Mouse (Mus musculus) midbrain, embryonic 13.5 days (tissue): ENCODE measurements around the gene Ar. TPM values are rescaled to one million over a fixed set of nuclear protein-coding genes. Genes with fewer than 3 reads are reported as not detected.

Source experiments
- ATAC-seq: fragments of 200-750 bp; cut with Nextera tagmentation; 2 replicates; pipeline ENCODE4 v1.8.0; 2017; ENCODE audit warnings: mild to moderate bottlenecking, moderate TSS enrichment, moderate library complexity
- H3K27ac ChIP-seq: fragments of 300-500 bp; sonication (generic); 2 replicates; pipeline ENCODE4 v1.5.1; 2015; ENCODE audit warnings: inconsistent platforms, mild to moderate bottlenecking, moderate library complexity
- H3K27me3 ChIP-seq: fragments of 300-500 bp; sonication (generic); 2 replicates; pipeline ENCODE4 v1.6.1; 2015; ENCODE audit warnings: mild to moderate bottlenecking, inconsistent platforms
- H3K36me3 ChIP-seq: fragments of 300-500 bp; sonication (generic); 2 replicates; pipeline ENCODE4 v1.6.1; 2015; ENCODE audit warnings: mild to moderate bottlenecking, inconsistent platforms
- H3K4me1 ChIP-seq: fragments of 300-500 bp; sonication (generic); replicated peaks from 2 replicates; pipeline ENCODE4 v1.6.1; 2015; ENCODE audit warnings: inconsistent platforms
- H3K4me2 ChIP-seq: fragments of 300-500 bp; sonication (generic); replicated peaks from 2 replicates; pipeline ENCODE4 v1.6.1; 2015; ENCODE audit warnings: moderate library complexity, mild to moderate bottlenecking, inconsistent platforms
- H3K4me3 ChIP-seq: fragments of 300-500 bp; sonication (generic); replicated peaks from 2 replicates; pipeline ENCODE4 v1.5.1; 2015; ENCODE audit warnings: mild to moderate bottlenecking, inconsistent platforms
- H3K9ac ChIP-seq: fragments of 300-500 bp; sonication (generic); replicated peaks from 2 replicates; pipeline ENCODE4 v1.6.1; 2015; ENCODE audit warnings: mild to moderate bottlenecking, inconsistent platforms
- H3K9me3 ChIP-seq: fragments of 300-500 bp; sonication (generic); 2 replicates; pipeline ENCODE4 v1.6.1; 2016; ENCODE audit warnings: mild to moderate bottlenecking, inconsistent platforms
- WGBS: fragments of 180-500 bp; shearing (Covaris S2); methylation state at CpG from one replicate; pipeline ENCODE4 v1.1.7; 2015; 5-methylcytosine and 5-hydroxymethylcytosine counted together
- polyA plus RNA-seq: library from polyadenylated mRNA; unstranded; fragments of >200 nt; fragmentation: Nextera tagmentation; extraction: Ambion mirVana; gene quantifications from 2 replicates; pipeline ENCODE4 v1.2.1, GENCODE M21; 2015

Gene Ar
- polyA plus RNA-seq = 0.06 and 0.08 TPM in 2 replicates

- Histone ChIP-seq H3K4me3 (peak within 1 kb of the TSS; percentile 45), H3K9ac (peak within 1 kb of the TSS; percentile 52; the same call in 1 of the 2 replicates), H3K27ac (no peak within 1 kb of the TSS), H3K4me2 (peak within 1 kb of the TSS; percentile 75), H3K27me3 (peaks cover 55% of the 10 kb centered on the region), H3K9me3 (no peaks in the 10 kb centered on the region), H3K4me1 (peaks cover 16% of the 10 kb centered on the region), H3K36me3 (no peaks in the 10 kb centered on the region)
- 21% methylated on average over 20 of the region's 27 CpGs for WGBS
- peak; percentile 49 for ATAC-seq
Observed at GRCm38 (mm10) chrX:98148531-98149342, at the start of gene Ar. Gene Ar (plus strand): TSS chrX:98148769.

DNA sequence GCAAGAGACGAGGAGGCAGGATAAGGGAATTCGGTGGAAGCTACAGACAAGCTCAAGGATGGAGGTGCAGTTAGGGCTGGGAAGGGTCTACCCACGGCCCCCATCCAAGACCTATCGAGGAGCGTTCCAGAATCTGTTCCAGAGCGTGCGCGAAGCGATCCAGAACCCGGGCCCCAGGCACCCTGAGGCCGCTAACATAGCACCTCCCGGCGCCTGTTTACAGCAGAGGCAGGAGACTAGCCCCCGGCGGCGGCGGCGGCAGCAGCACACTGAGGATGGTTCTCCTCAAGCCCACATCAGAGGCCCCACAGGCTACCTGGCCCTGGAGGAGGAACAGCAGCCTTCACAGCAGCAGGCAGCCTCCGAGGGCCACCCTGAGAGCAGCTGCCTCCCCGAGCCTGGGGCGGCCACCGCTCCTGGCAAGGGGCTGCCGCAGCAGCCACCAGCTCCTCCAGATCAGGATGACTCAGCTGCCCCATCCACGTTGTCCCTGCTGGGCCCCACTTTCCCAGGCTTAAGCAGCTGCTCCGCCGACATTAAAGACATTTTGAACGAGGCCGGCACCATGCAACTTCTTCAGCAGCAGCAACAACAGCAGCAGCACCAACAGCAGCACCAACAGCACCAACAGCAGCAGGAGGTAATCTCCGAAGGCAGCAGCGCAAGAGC lies 1.3 kb downstream of the Ar start:
- Histone ChIP-seq H3K9ac (peak overlapping the region; percentile 52; the same call in 1 of the 2 replicates), H3K9me3 (no peaks in the 10 kb centered on the region), H3K4me1 (peaks cover 16% of the 10 kb centered on the region), H3K4me2 (peak overlapping the region; percentile 75), H3K27me3 (peaks cover 55% of the 10 kb centered on the region), H3K27ac (no peak overlapping the region), H3K4me3 (peak overlapping the region; percentile 45), H3K36me3 (no peaks in the 10 kb centered on the region)
- WGBS = 21% methylated on average over 29 of the region's 30 CpGs
- ATAC-seq = peak; percentile 75

DNA sequence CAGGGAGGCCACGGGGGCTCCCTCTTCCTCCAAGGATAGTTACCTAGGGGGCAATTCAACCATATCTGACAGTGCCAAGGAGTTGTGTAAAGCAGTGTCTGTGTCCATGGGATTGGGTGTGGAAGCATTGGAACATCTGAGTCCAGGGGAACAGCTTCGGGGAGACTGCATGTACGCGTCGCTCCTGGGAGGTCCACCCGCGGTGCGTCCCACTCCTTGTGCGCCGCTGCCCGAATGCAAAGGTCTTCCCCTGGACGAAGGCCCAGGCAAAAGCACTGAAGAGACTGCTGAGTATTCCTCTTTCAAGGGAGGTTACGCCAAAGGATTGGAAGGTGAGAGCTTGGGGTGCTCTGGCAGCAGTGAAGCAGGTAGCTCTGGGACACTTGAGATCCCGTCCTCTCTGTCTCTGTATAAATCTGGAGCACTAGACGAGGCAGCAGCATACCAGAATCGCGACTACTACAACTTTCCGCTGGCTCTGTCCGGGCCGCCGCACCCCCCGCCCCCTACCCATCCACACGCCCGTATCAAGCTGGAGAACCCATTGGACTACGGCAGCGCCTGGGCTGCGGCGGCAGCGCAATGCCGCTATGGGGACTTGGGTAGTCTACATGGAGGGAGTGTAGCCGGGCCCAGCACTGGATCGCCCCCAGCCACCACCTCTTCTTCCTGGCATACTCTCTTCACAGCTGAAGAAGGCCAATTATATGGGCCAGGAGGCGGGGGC lies 2.0 kb downstream of the Ar start:
- peak overlapping the region; percentile 75 for H3K4me2 ChIP-seq
- H3K27me3 ChIP-seq = peaks cover 55% of the 10 kb centered on the region
- peak overlapping the region; percentile 45 for H3K4me3 ChIP-seq
- H3K9ac ChIP-seq = 0 out of 2 replicates have a peak overlapping the region, but pooled peaks have one; percentile 52
- no peaks in the 10 kb centered on the region for H3K9me3 ChIP-seq
- peak; percentile 74 for ATAC-seq
- no peak overlapping the region for H3K27ac ChIP-seq
- no peaks in the 10 kb centered on the region for H3K36me3 ChIP-seq
- 34% methylated on average over 28 of the region's 33 CpGs for WGBS
- H3K4me1 ChIP-seq = peaks cover 16% of the 10 kb centered on the region

DNA sequence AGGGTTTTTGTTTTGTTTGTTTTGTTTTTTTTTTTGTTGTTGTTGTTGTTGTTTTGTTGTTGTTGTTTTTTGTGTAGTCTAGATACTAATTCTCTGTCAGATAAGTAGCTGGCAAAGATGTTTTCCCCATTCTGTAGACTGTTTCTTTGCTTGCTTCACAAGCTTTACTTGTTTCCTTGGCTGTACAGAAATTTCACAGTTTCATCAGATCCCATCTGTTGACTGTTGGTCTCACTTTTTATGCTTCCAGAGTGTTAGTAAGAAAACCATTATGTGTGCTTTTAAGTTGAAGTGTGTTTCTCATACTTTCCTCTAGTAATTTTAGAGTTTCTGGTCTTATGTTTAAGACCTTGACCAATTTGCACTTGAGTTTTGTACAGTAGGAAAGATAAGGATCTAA lies 41.2 kb downstream of the Ar start:
- Histone ChIP-seq H3K4me1 (no peaks in the 10 kb centered on the region), H3K9me3 (no peaks in the 10 kb centered on the region), H3K4me2 (no peak overlapping the region), H3K27ac (no peak overlapping the region), H3K27me3 (no peaks in the 10 kb centered on the region), H3K4me3 (no peak overlapping the region), H3K36me3 (no peaks in the 10 kb centered on the region), H3K9ac (no peak overlapping the region)
- no peak for ATAC-seq

- H3K4me2 ChIP-seq = no peak overlapping the region
- H3K4me3 ChIP-seq = no peak overlapping the region
- 55% methylated on average over 3 of the region's 3 CpGs for WGBS
- H3K27me3 ChIP-seq = no peaks in the 10 kb centered on the region
- H3K27ac ChIP-seq = no peak overlapping the region
- H3K9ac ChIP-seq = no peak overlapping the region
- H3K36me3 ChIP-seq = no peaks in the 10 kb centered on the region
- H3K4me1 ChIP-seq = no peaks in the 10 kb centered on the region
- ATAC-seq = no peak
- H3K9me3 ChIP-seq = no peaks in the 10 kb centered on the region
Observed at GRCm38 (mm10) chrX:98205766-98206165, 57.2 kb downstream of the Ar start.

GRCm38 (mm10) chrX:98207166-98207565 lies 58.6 kb downstream of the Ar start:
- no peak overlapping the region for H3K9ac ChIP-seq
- no peak overlapping the region for H3K4me2 ChIP-seq

GRCm38 (mm10) chrX:98216103-98216502 lies 67.5 kb downstream of the Ar start:
- no peak for ATAC-seq

More at GRCm38 (mm10) chrX:98207166-98207565, 58.6 kb downstream of the Ar start:
- Histone ChIP-seq H3K27me3 (no peaks in the 10 kb centered on the region), H3K4me1 (no peaks in the 10 kb centered on the region), H3K9me3 (no peaks in the 10 kb centered on the region), H3K36me3 (no peaks in the 10 kb centered on the region), H3K4me3 (no peak overlapping the region), H3K27ac (no peak overlapping the region)
- ATAC-seq = no peak
- WGBS = 70% methylated on average over 4 of the region's 4 CpGs

DNA sequence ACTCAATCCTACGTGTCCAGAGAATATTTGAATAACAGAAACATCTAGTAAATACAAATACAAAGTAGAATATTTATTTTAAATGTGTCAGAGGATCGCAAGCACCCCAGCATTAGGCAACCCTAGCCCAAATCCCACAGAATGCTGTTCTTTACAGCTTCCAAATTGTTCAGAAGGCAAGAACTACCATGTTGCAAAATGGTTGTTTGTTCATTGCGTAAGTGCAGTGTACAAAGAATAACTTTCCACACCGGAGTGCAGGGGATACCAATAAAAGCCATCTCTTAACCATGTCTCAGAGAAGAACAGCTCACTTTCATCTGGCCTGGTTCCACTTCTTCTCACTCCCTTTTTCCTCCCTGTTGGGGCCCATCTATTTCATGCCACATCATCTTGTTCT lies 90.4 kb downstream of the Ar start:
- WGBS = 86% methylated on average over 4 of the region's 4 CpGs
- H3K27me3 ChIP-seq = no peaks in the 10 kb centered on the region
- H3K4me3 ChIP-seq = no peak overlapping the region
- no peak overlapping the region for H3K27ac ChIP-seq
- no peak for ATAC-seq
- no peak overlapping the region for H3K4me2 ChIP-seq
- H3K9me3 ChIP-seq = no peaks in the 10 kb centered on the region
- H3K9ac ChIP-seq = no peak overlapping the region
- no peaks in the 10 kb centered on the region for H3K4me1 ChIP-seq
- H3K36me3 ChIP-seq = no peaks in the 10 kb centered on the region

More at GRCm38 (mm10) chrX:98216103-98216502, 67.5 kb downstream of the Ar start:
- no peak overlapping the region for H3K4me2 ChIP-seq
- 73% methylated on average over 1 of the region's 1 CpGs for WGBS
- H3K27ac ChIP-seq = no peak overlapping the region
- no peaks in the 10 kb centered on the region for H3K9me3 ChIP-seq
- no peaks in the 10 kb centered on the region for H3K36me3 ChIP-seq
- H3K9ac ChIP-seq = no peak overlapping the region
- H3K27me3 ChIP-seq = no peaks in the 10 kb centered on the region
- no peak overlapping the region for H3K4me3 ChIP-seq
- no peaks in the 10 kb centered on the region for H3K4me1 ChIP-seq

- no peak overlapping the region for H3K4me3 ChIP-seq
- H3K27ac ChIP-seq = no peak overlapping the region
- no peaks in the 10 kb centered on the region for H3K27me3 ChIP-seq
- H3K4me2 ChIP-seq = no peak overlapping the region
- no peaks in the 10 kb centered on the region for H3K9me3 ChIP-seq
- no peaks in the 10 kb centered on the region for H3K4me1 ChIP-seq
- no peaks in the 10 kb centered on the region for H3K36me3 ChIP-seq
- no peak for ATAC-seq
- no peak overlapping the region for H3K9ac ChIP-seq
- 98% methylated on average over 2 of the region's 2 CpGs for WGBS
Observed at GRCm38 (mm10) chrX:98245108-98245507, 96.5 kb downstream of the Ar start.

DNA sequence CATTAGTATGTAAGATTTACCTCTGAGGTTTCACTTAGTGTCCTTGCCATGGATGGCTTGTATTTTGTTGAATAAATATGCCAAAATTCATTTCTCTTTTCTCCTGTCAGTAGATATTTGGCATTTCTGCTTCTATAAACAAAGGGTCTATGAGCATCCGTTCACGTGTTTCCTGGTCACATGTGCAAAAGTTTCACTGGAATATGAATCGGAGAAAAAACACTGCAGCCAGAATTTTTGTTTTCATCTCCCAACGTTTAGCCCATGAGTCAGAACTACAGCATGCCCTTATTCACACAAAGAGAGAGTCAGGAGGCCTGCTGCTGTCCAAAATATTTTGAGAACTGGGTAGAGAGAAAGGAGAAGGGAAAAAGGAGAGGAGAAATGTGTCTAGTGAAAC lies 99.8 kb downstream of the Ar start:
- H3K9me3 ChIP-seq = no peaks in the 10 kb centered on the region
- no peaks in the 10 kb centered on the region for H3K27me3 ChIP-seq
- WGBS = 77% methylated on average over 4 of the region's 4 CpGs
- no peak overlapping the region for H3K9ac ChIP-seq
- no peak overlapping the region for H3K4me3 ChIP-seq
- H3K4me2 ChIP-seq = no peak overlapping the region
- no peaks in the 10 kb centered on the region for H3K4me1 ChIP-seq
- H3K27ac ChIP-seq = no peak overlapping the region
- no peak for ATAC-seq
- H3K36me3 ChIP-seq = no peaks in the 10 kb centered on the region

DNA sequence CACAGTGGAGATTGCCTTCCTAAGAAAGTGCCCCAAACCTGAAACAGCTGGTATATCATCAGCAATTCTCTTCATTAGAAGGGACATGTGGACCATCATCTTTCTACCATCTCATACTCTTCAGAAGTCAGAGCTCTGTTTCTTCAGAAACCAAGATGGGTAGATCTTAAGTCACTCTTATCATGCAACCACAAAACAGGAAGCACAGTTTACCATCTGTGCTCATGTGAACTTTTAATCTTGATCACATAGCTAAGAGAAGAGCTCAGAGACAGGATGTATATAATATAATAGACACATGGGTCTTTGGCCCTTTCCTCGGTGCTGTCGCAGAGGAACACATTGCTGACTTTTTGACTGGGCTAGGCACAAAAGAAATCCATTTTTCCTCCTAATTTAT lies 111.1 kb downstream of the Ar start:
- Histone ChIP-seq H3K4me3 (no peak overlapping the region), H3K9ac (no peak overlapping the region), H3K9me3 (no peaks in the 10 kb centered on the region), H3K36me3 (no peaks in the 10 kb centered on the region), H3K4me1 (no peaks in the 10 kb centered on the region), H3K4me2 (no peak overlapping the region), H3K27me3 (no peaks in the 10 kb centered on the region), H3K27ac (no peak overlapping the region)
- no peak for ATAC-seq
- WGBS = 93% methylated on average over 2 of the region's 2 CpGs

DNA sequence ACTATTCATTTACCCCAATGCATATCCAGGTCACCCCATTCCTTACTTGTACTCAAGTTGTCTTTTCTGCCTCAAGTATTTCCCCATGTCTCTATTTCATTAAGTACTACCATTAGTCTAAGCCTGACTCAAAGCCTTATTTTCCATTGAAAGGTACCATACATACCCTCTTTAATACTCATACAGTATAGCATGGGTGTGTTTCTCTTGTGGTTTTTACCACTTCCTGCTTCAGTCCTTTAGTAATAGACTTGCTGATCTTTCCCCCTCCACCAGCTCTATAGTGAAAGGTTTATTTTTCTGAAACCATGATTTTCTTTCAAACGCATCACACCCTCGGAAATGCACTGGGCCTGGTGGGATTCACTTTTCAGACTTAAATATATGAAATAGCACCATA lies 117.2 kb downstream of the Ar start:
- no peaks in the 10 kb centered on the region for H3K9me3 ChIP-seq
- H3K4me2 ChIP-seq = no peak overlapping the region
- no peaks in the 10 kb centered on the region for H3K27me3 ChIP-seq
- no peaks in the 10 kb centered on the region for H3K36me3 ChIP-seq
- no peaks in the 10 kb centered on the region for H3K4me1 ChIP-seq
- no peak overlapping the region for H3K4me3 ChIP-seq
- no peak for ATAC-seq
- no peak overlapping the region for H3K9ac ChIP-seq
- no peak overlapping the region for H3K27ac ChIP-seq
- 93% methylated on average over 2 of the region's 2 CpGs for WGBS
